In the genomic region with DNA sequence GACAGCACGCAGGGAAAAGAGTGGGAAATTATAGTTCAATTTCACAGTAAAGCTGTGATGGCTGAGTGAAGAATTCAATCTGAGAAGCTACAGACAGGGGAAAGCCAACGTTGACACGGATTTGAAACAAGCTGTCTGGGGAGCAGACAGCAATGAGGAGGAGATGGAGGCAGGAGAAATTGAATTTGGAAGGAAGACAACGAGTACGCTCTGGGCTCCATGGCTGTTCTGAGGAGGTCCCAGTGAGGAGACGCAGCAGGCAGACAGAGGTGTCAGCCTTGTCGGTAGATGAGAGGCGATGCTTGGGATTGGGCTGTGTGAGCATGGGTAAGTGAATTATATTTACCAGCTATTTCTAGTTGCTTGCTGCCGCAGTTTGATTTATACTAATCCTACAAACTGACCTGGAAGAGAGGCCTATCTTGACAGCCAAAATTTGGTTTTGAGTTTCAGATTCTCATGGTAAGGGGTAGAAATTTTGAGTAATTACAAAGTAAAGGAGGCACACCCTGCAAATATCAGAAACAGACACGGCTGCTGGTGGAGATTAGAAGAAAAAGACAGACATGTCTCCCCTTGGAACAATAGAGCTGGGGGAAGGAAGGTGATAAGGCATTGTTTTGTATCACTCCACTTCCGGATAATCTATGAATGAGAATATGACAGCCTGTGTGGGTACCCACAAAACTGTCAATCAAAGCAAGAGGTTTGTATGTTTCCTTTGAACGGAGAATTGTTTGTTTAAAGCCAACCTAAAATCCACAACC, we compare ENCODE assay signal across 15 mouse cellular contexts. TPM values are rescaled to one million over a fixed set of nuclear protein-coding genes. Genes with fewer than 3 reads are reported as not detected.
A peak's percentile ranks its signal among the peaks of the same experiment; 100 is the strongest.
DNase-seq lines count a peak whose midpoint lies in the region; ATAC-seq lines count a peak whose summit lies in the region.
"Had no signal": no experiment of that assay in that cellular context is flagged by ENCODE, and none has a peak within 500 bp of the region (broad histone marks: within the 10 kb centered on the region; RNA-seq: fewer than 3 reads in every experiment).

No protein-coding gene starts in this region.

- peak overlapping the region; percentile 68 for H3K27ac ChIP-seq in heart, embryonic 11.5 days (ENCODE audit: low read depth, low read length)
- peak overlapping the region; percentile 28 for H3K27ac ChIP-seq in midbrain, embryonic 14.5 days (replicated peaks; ENCODE audit: low read depth, low read length)
- H3K27ac ChIP-seq in midbrain, embryonic 10.5 days (replicated peaks) = no peak overlapping the region
- no peak overlapping the region for H3K27ac ChIP-seq in neural tube, embryonic 15.5 days (replicated peaks)
- H3K27ac ChIP-seq: embryonic facial prominence, embryonic 13.5 days had no signal

- H3K9ac ChIP-seq in heart, embryonic 11.5 days (ENCODE audit: low read depth, low read length) = no peak overlapping the region
- H3K9ac ChIP-seq in midbrain, embryonic 14.5 days (replicated peaks; ENCODE audit: low read length) = no peak overlapping the region
- H3K9ac ChIP-seq in neural tube, embryonic 15.5 days (replicated peaks) = no peak overlapping the region
- H3K9ac ChIP-seq: embryonic facial prominence, embryonic 13.5 days had no signal

- intact Hi-C loops in heart, postnatal 14 days (cut with DNase I) = no loop called here

- no peak for DNase-seq in heart, postnatal 14 days
- DNase-seq in midbrain, embryonic 14.5 days = peak; percentile 23
- DNase-seq in midbrain, embryonic 10.5 days (ENCODE audit: low spot score) = no peak
- DNase-seq: cerebellum, postnatal 14 days; kidney, postnatal 10 days; left cerebral cortex, postnatal 4 days; thymus, postnatal 25 days had no signal

- ATAC-seq in heart, embryonic 11.5 days (replicated peaks; ENCODE audit: insufficient number of reproducible peaks, low FRiP score, low TSS enrichment) = no peak
- ATAC-seq in midbrain, embryonic 14.5 days (ENCODE audit: low FRiP score, low TSS enrichment) = no peak
- peak; percentile 84 for ATAC-seq in common myeloid progenitor, adult 5-6 weeks (replicated peaks; ENCODE audit: low read depth, poor library complexity, severe bottlenecking)
- peak; percentile 81 for ATAC-seq in megakaryocyte progenitor cell, adult 5-6 weeks (replicated peaks; ENCODE audit: poor library complexity)
- ATAC-seq in neural tube, embryonic 15.5 days (ENCODE audit: low FRiP score) = no peak
- ATAC-seq: CD4-positive, CD25-positive, alpha-beta regulatory T cell, adult 4 months; inflammation-experienced regulatory T-cells, adult 6 months; Patski had no signal

- no peaks in the 10 kb centered on the region for H3K36me3 ChIP-seq in heart, embryonic 11.5 days (ENCODE audit: control insufficient read depth, insufficient read depth, low read length)
- no peaks in the 10 kb centered on the region for H3K36me3 ChIP-seq in midbrain, embryonic 14.5 days (ENCODE audit: control insufficient read depth, insufficient read depth, low read length)
- H3K36me3 ChIP-seq in midbrain, embryonic 10.5 days = no peaks in the 10 kb centered on the region
- no peaks in the 10 kb centered on the region for H3K36me3 ChIP-seq in neural tube, embryonic 15.5 days
- H3K36me3 ChIP-seq: embryonic facial prominence, embryonic 13.5 days had no signal

- no peak overlapping the region for H3K4me3 ChIP-seq in heart, embryonic 11.5 days (ENCODE audit: low read depth, low read length)
- no peak overlapping the region for H3K4me3 ChIP-seq in midbrain, embryonic 14.5 days (replicated peaks; ENCODE audit: low read depth, low read length)
- no peak overlapping the region for H3K4me3 ChIP-seq in midbrain, embryonic 10.5 days
- no peak overlapping the region for H3K4me3 ChIP-seq in neural tube, embryonic 15.5 days (replicated peaks)
- H3K4me3 ChIP-seq: embryonic facial prominence, embryonic 13.5 days had no signal

- H3K27me3 ChIP-seq in heart, embryonic 11.5 days (ENCODE audit: control insufficient read depth, insufficient read depth, low read length) = no peaks in the 10 kb centered on the region
- H3K27me3 ChIP-seq in midbrain, embryonic 14.5 days (ENCODE audit: control insufficient read depth, insufficient read depth, low read length) = no peaks in the 10 kb centered on the region
- H3K27me3 ChIP-seq in midbrain, embryonic 10.5 days (ENCODE audit: low read depth, poor library complexity, severe bottlenecking) = no peaks in the 10 kb centered on the region
- no peaks in the 10 kb centered on the region for H3K27me3 ChIP-seq in neural tube, embryonic 15.5 days (replicated peaks)
- H3K27me3 ChIP-seq: embryonic facial prominence, embryonic 13.5 days; Patski had no signal

- H3K4me2 ChIP-seq in heart, embryonic 11.5 days = no peak overlapping the region
- H3K4me2 ChIP-seq in midbrain, embryonic 14.5 days (ENCODE audit: low read length) = no peak overlapping the region
- no peak overlapping the region for H3K4me2 ChIP-seq in neural tube, embryonic 15.5 days
- H3K4me2 ChIP-seq: embryonic facial prominence, embryonic 13.5 days had no signal

- peaks cover 18% of the 10 kb centered on the region; the same call in 1 of the 2 replicates for H3K4me1 ChIP-seq in heart, embryonic 11.5 days (ENCODE audit: control insufficient read depth, insufficient read depth, low read length)
- no peaks in the 10 kb centered on the region for H3K4me1 ChIP-seq in midbrain, embryonic 14.5 days (ENCODE audit: control insufficient read depth, insufficient read depth, low read length)
- peaks cover 5% of the 10 kb centered on the region for H3K4me1 ChIP-seq in midbrain, embryonic 10.5 days
- 0 out of 2 replicates have a peak, but pooled peaks cover 4% of the 10 kb centered on the region for H3K4me1 ChIP-seq in neural tube, embryonic 15.5 days

- 41% methylated on average over 12 of the region's 12 CpGs for WGBS in heart, embryonic 11.5 days (ENCODE audit: insufficient replicate concordance)
- 60% methylated on average over 12 of the region's 12 CpGs for WGBS in midbrain, embryonic 14.5 days
- WGBS in midbrain, embryonic 10.5 days = 81% methylated on average over 12 of the region's 12 CpGs
- 76% methylated on average over 12 of the region's 12 CpGs for WGBS in neural tube, embryonic 15.5 days

- H3K9me3 ChIP-seq in heart, embryonic 11.5 days (replicated peaks; ENCODE audit: control insufficient read depth, low read length) = no peaks in the 10 kb centered on the region
- H3K9me3 ChIP-seq in midbrain, embryonic 14.5 days (ENCODE audit: control insufficient read depth, low read length) = no peaks in the 10 kb centered on the region
- no peaks in the 10 kb centered on the region for H3K9me3 ChIP-seq in midbrain, embryonic 10.5 days (replicated peaks)
- H3K9me3 ChIP-seq in neural tube, embryonic 15.5 days (replicated peaks) = no peaks in the 10 kb centered on the region
- H3K9me3 ChIP-seq: embryonic facial prominence, embryonic 13.5 days had no signal

RNA-seq across cellular contexts. Expression of a gene that starts 7.7 kb away (rescaled TPM):
- 28.5 and 31.9 TPM in 2 replicates for polyA plus RNA-seq in heart, embryonic 11.5 days (2014; fragmentation: Nextera tagmentation; extraction: Ambion mirVana)
- 100 to 1,000 TPM; 163 TPM for total RNA-seq in heart, postnatal 14 days (2021)
- 1.4 and 4.4 TPM in 2 replicates for polyA plus RNA-seq in midbrain, embryonic 14.5 days (2014; fragmentation: Nextera tagmentation; extraction: Ambion mirVana)
- 4.8 and 7.1 TPM in 2 replicates for polyA plus RNA-seq in midbrain, embryonic 10.5 days (2016; fragmentation: Nextera tagmentation; extraction: Ambion mirVana)
- total RNA-seq in common myeloid progenitor, adult 5-6 weeks (2017) = 0.15 and 0.59 TPM in 2 replicates
- 0.05 and 0.10 TPM in 2 replicates for total RNA-seq in megakaryocyte progenitor cell, adult 5-6 weeks (2015)
- 0.17 and 0.20 TPM in 2 replicates for total RNA-seq in megakaryocyte progenitor cell, adult 5-6 weeks (2017)
- polyA plus RNA-seq in neural tube, embryonic 15.5 days (2015; fragmentation: Nextera tagmentation; extraction: Ambion mirVana) = 3.2 and 4.8 TPM in 2 replicates
- polyA plus RNA-seq: CD4-positive, CD25-positive, alpha-beta regulatory T cell, adult 4 months; inflammation-experienced regulatory T-cells, adult 6 months had no signal

RNA-seq across cellular contexts. Expression of a gene that starts 10.6 kb away (rescaled TPM):
- polyA plus RNA-seq in heart, embryonic 11.5 days (2014; fragmentation: Nextera tagmentation; extraction: Ambion mirVana) = 0.42 and 0.45 TPM in 2 replicates
- under 1 TPM; 0.22 TPM for total RNA-seq in heart, postnatal 14 days (2021)
- 0.09 TPM in 1 of 2 replicates, not detected in the other for polyA plus RNA-seq in midbrain, embryonic 14.5 days (2014; fragmentation: Nextera tagmentation; extraction: Ambion mirVana)
- 0.15 TPM in 2 replicates for polyA plus RNA-seq in midbrain, embryonic 10.5 days (2016; fragmentation: Nextera tagmentation; extraction: Ambion mirVana)
- not detected in 2 replicates for total RNA-seq in common myeloid progenitor, adult 5-6 weeks (2017)
- not detected in 2 replicates for total RNA-seq in megakaryocyte progenitor cell, adult 5-6 weeks (2015)
- not detected in 2 replicates for total RNA-seq in megakaryocyte progenitor cell, adult 5-6 weeks (2017)
- 0.26 and 0.27 TPM in 2 replicates for polyA plus RNA-seq in neural tube, embryonic 15.5 days (2015; fragmentation: Nextera tagmentation; extraction: Ambion mirVana)
- polyA plus RNA-seq: CD4-positive, CD25-positive, alpha-beta regulatory T cell, adult 4 months; inflammation-experienced regulatory T-cells, adult 6 months had no signal

Comparison
In these comparisons a context has a peak if more than half of its experiments do, and no peak if none do; other contexts are left out.
1. H3K27ac ChIP-seq: peak in heart, embryonic 11.5 days (single experiment) and midbrain, embryonic 14.5 days (single experiment); none in midbrain, embryonic 10.5 days (single experiment) and neural tube, embryonic 15.5 days (single experiment).
2. ATAC-seq: peak in common myeloid progenitor, adult 5-6 weeks (single experiment) and megakaryocyte progenitor cell, adult 5-6 weeks (single experiment); none in heart, embryonic 11.5 days (single experiment), midbrain, embryonic 14.5 days (single experiment) and neural tube, embryonic 15.5 days (single experiment).